Mouse (Mus musculus) retina, postnatal 7 days (tissue): Measurements from ENCODE around the gene Hist1h3b.
A peak's percentile ranks its signal among the peaks of the same experiment; 100 is the strongest.
"Not testable (repeated sequence)": the region's sequence is repeated elsewhere in the genome, so short reads cannot be mapped to it uniquely, and the experiment has no call there.

Experiments
- DNase-seq: peaks from one replicate; pipeline ENCODE4 v3.0.0-alpha.2; 2012; ENCODE audit warnings: low read depth, low spot score

The Hist1h3b gene

GRCm38 (mm10) chr13:23753314-23754078 lies 1.4 kb downstream of the Hist1h3b start:
- DNase-seq: no peak

GRCm38 (mm10) chr13:23755000-23755399 lies 2.9 kb downstream of the Hist1h3b start:
- no peak for DNase-seq

DNA sequence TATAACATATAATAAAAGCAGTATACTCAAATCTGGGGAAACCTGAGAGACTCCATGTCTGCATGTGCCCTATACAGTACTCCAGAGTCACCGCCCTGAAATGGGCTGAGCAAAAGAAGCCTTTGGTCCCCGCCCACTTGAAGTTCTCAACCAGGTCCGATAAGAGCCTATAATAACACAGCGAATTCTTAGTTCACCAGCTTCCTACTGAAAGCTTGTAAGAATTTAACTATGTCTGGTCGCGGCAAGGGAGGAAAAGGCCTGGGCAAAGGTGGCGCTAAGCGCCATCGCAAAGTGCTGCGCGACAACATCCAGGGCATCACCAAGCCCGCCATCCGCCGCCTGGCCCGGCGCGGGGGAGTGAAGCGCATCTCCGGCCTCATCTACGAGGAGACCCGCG lies 4.7 kb downstream of the Hist1h3b start, which contains the start of gene Hist1h4b:
Hist1h4b (plus strand) TSS at position 224 of the 400 bp plus-strand sequence.
- DNase-seq: no peak

- DNase-seq: no peak
Measured at GRCm38 (mm10) chr13:23757211-23757773, 5.2 kb downstream of the Hist1h3b start.

GRCm38 (mm10) chr13:23757921-23758320 lies 5.9 kb downstream of the Hist1h3b start:
- no peak for DNase-seq

GRCm38 (mm10) chr13:23759251-23759771 lies 7.2 kb downstream of the Hist1h3b start:
- no peak for DNase-seq

GRCm38 (mm10) chr13:23759916-23760239 lies 7.8 kb downstream of the Hist1h3b start:
- DNase-seq: no peak

GRCm38 (mm10) chr13:23760240-23760971 lies 8.3 kb downstream of the Hist1h3b start:
- no peak for DNase-seq

DNA sequence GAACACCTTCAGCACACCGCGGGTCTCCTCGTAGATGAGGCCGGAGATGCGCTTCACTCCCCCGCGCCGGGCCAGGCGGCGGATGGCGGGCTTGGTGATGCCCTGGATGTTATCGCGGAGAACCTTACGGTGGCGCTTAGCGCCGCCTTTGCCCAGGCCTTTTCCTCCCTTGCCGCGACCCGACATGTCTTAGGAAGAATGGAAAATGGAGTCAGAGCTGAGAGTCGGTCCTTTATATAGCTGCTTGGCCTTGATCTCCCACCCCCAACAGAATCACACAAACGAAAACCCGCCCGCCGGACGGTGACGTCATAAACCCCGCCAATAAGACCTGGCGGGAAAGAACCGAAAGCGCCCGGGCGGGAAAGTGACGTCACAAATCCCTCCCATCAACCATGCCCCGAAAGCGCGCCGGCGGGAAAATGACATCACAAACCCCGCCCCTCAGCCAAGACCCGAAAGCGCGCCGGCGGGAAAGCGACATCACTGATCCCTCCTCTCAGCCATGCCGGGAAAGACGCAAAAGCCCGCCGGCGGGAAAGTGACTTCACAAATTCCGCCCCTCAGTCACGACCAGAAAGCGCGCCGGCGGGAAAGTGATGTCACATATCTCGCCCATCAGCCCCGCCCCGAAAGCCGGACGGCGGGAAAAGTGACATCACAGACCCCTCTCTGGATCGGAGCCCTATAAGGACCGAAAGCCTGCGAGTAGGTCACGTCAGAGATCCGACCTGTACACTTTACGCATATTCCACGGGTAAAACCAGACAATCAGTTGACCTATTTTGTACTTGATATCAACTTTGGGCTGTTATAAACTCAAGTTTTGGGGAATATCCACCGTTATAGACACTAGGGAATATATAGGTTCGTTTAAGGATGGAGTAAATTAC lies 9.2 kb downstream of the Hist1h3b start, which contains the start of gene Hist1h4a:
Hist1h4a (minus strand) TSS at position 259 of the 893 bp plus-strand sequence.
- peak; percentile 94 for DNase-seq

- DNase-seq: not testable (repeated sequence)
Measured at GRCm38 (mm10) chr13:23761871-23762821, 10.1 kb downstream of the Hist1h3b start, which contains the start of gene Hist1h3a. Gene Hist1h3a (minus strand): TSS chr13:23762386.

DNA sequence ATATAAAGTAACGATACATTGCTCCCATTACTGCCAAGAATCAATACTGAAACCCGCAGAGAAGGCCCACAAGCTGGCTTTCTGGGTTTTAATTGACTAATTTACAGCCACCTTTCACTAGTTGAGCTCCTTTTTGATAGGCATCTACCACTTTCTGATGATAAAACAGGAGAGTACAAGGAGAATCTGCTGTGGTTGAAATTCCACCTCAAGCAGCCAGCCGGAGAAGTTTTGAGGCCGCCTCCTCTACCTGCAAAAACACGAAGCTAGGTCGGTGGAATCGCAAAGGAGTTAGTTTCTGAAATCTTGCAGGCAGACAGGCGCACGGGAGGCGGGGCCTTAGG lies 11.1 kb downstream of the Hist1h3b start:
- no peak for DNase-seq

GRCm38 (mm10) chr13:23763586-23764323 lies 11.7 kb downstream of the Hist1h3b start, which contains the start of gene Hist1h1a:
Gene Hist1h1a (plus strand): TSS chr13:23763666.
- peak; percentile 73 for DNase-seq

GRCm38 (mm10) chr13:23764324-23765171 lies 12.5 kb downstream of the Hist1h3b start:
- no peak for DNase-seq

- DNase-seq: no peak
Measured at GRCm38 (mm10) chr13:23765172-23765513, 13.1 kb downstream of the Hist1h3b start.

DNA sequence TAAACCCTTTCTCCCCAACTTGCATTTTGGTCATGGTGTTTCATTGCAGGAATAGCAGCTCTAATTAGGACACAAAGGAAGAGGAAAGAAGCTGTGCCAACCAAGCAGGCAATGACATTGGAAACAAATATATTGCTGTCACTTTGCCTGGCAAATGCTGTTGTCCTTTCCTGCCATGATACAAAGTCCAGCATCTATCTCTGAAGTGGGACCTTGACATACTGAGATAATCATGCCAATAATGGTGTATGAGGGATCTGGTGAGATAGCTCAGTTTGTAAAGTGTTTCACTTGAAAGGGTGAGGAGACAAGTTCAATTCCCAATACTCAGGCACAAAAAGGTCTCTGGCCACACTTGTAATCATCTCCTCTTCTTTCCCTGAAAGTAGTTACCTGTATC lies 14.7 kb downstream of the Hist1h3b start:
- no peak for DNase-seq

- no peak for DNase-seq
Measured at GRCm38 (mm10) chr13:23768834-23769397, 16.8 kb downstream of the Hist1h3b start.

- not testable (repeated sequence) for DNase-seq
Measured at GRCm38 (mm10) chr13:23769613-23770012, 17.5 kb downstream of the Hist1h3b start, which contains the start of gene Trim38. Gene Trim38 (plus strand): TSS chr13:23769913.
